Mouse (Mus musculus) liver, embryonic 15.5 days (tissue): ENCODE measurements around the gene Plxnd1. TPM values are rescaled to one million over a fixed set of nuclear protein-coding genes. Genes with fewer than 3 reads are reported as not detected.

ENCODE experiments used
- ATAC-seq: fragments of 200-750 bp; cut with Nextera tagmentation; 2 replicates; pipeline ENCODE4 v1.8.0; 2017; ENCODE audit warnings: moderate number of reproducible peaks, mild to moderate bottlenecking, moderate library complexity; ENCODE audit not compliant: insufficient read depth
- H3K27ac ChIP-seq: fragments of 300-500 bp; sonication (generic); replicated peaks from 2 replicates; pipeline ENCODE4 v1.5.1; 2015; ENCODE audit warnings: mild to moderate bottlenecking, inconsistent platforms
- H3K27me3 ChIP-seq: fragments of 300-500 bp; sonication (generic); 2 replicates; pipeline ENCODE4 v1.6.1; 2015; ENCODE audit warnings: mild to moderate bottlenecking, inconsistent platforms
- H3K36me3 ChIP-seq: fragments of 300-500 bp; sonication (generic); replicated peaks from 2 replicates; pipeline ENCODE4 v1.6.1; 2015; ENCODE audit warnings: moderate library complexity, mild to moderate bottlenecking, inconsistent platforms
- H3K4me1 ChIP-seq: fragments of 300-500 bp; sonication (generic); replicated peaks from 2 replicates; pipeline ENCODE4 v1.6.1; 2015; ENCODE audit warnings: inconsistent platforms
- H3K4me2 ChIP-seq: fragments of 300-500 bp; sonication (generic); 2 replicates; pipeline ENCODE4 v1.6.1; 2015; ENCODE audit warnings: moderate library complexity, mild to moderate bottlenecking, inconsistent platforms
- H3K4me3 ChIP-seq: fragments of 300-500 bp; sonication (generic); replicated peaks from 2 replicates; pipeline ENCODE4 v1.5.1; 2015; ENCODE audit warnings: mild to moderate bottlenecking, inconsistent platforms
- H3K9ac ChIP-seq: fragments of 300-500 bp; sonication (generic); 2 replicates; pipeline ENCODE4 v1.6.1; 2015; ENCODE audit warnings: moderate library complexity, mild to moderate bottlenecking, inconsistent platforms
- H3K9me3 ChIP-seq: fragments of 300-500 bp; sonication (generic); replicated peaks from 2 replicates; pipeline ENCODE4 v1.6.1; 2016; ENCODE audit warnings: inconsistent platforms
- WGBS: fragments of 180-500 bp; shearing (Covaris S2); methylation state at CpG from one replicate; pipeline ENCODE4 v1.1.7; 2015; ENCODE audit warnings: mixed read lengths; ENCODE audit not compliant: insufficient replicate concordance; 5-methylcytosine and 5-hydroxymethylcytosine counted together
- polyA plus RNA-seq: library from polyadenylated mRNA; unstranded; fragments of >200 nt; fragmentation: Nextera tagmentation; extraction: Ambion mirVana; gene quantifications from 2 replicates; pipeline ENCODE4 v1.2.1, GENCODE M21; 2015

Gene Plxnd1
- polyA plus RNA-seq, 1 experiment from 2014 or later = 8.1 TPM

GRCm38 (mm10) chr6:115938011-115938410 is 56.8 kb downstream of the Plxnd1 start:
- Histone ChIP-seq H3K4me2 (no peak overlapping the region), H3K9me3 (no peaks in the 10 kb centered on the region), H3K4me3 (no peak overlapping the region), H3K36me3 (no peaks in the 10 kb centered on the region), H3K9ac (no peak overlapping the region), H3K27me3 (no peaks in the 10 kb centered on the region), H3K4me1 (peaks cover 16% of the 10 kb centered on the region; the same call in 1 of the 2 replicates), H3K27ac (no peak overlapping the region)
- ATAC-seq = no peak
- 66% methylated on average over 2 of the region's 2 CpGs for whole genome bisulfite sequencing

- Histone ChIP-seq H3K27ac (no peak overlapping the region), H3K4me1 (0 out of 2 replicates have a peak, but pooled peaks cover under 1% of the 10 kb centered on the region), H3K36me3 (no peaks in the 10 kb centered on the region), H3K9ac (no peak overlapping the region), H3K27me3 (no peaks in the 10 kb centered on the region), H3K4me2 (no peak overlapping the region), H3K9me3 (no peaks in the 10 kb centered on the region), H3K4me3 (no peak overlapping the region)
- 58% methylated on average over 8 of the region's 8 CpGs for WGBS
- no peak for ATAC-seq
Measured at GRCm38 (mm10) chr6:115935544-115935943, 59.3 kb downstream of the Plxnd1 start.

DNA sequence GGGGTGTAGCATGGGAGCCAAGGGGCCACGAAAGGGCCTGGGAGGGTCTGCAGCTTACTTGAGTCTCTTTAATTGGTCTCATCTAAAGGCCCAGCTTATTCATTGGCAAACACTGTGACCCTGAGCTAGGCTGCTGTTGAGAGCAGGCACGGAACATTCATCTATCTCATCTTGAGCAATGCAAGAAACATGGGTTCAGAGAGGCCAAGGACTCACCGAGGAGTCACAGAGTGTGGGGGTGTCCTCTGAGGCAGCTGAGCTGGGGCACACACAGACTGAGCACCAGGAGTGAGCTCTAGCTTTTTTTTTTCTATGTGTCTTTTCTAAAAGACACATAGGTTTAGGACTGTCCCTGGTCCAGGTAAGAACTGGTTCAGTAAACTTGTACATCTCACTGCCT is 62.4 kb downstream of the Plxnd1 start:
- WGBS = 74% methylated on average over 3 of the region's 3 CpGs
- H3K36me3 ChIP-seq = no peaks in the 10 kb centered on the region
- H3K4me2 ChIP-seq = no peak overlapping the region

GRCm38 (mm10) chr6:115931639-115932038 is 63.2 kb downstream of the Plxnd1 start, which contains the start of gene Rho:
Rho (plus strand) TSS chr6:115931748.
- 80% methylated on average over 14 of the region's 14 CpGs for WGBS
- Histone ChIP-seq H3K9ac (no peak within 1 kb of the TSS), H3K4me2 (no peak within 1 kb of the TSS), H3K9me3 (no peaks in the 10 kb centered on the region), H3K27me3 (no peaks in the 10 kb centered on the region), H3K27ac (no peak within 1 kb of the TSS), H3K36me3 (no peaks in the 10 kb centered on the region), H3K4me1 (no peaks in the 10 kb centered on the region), H3K4me3 (no peak within 1 kb of the TSS)
- ATAC-seq = no peak

More for the DNA sequence above, 62.4 kb downstream of the Plxnd1 start:
- no peak for ATAC-seq
- Histone ChIP-seq H3K9ac (no peak overlapping the region), H3K9me3 (no peaks in the 10 kb centered on the region), H3K27me3 (no peaks in the 10 kb centered on the region), H3K4me3 (no peak overlapping the region), H3K27ac (no peak overlapping the region), H3K4me1 (no peaks in the 10 kb centered on the region)

DNA sequence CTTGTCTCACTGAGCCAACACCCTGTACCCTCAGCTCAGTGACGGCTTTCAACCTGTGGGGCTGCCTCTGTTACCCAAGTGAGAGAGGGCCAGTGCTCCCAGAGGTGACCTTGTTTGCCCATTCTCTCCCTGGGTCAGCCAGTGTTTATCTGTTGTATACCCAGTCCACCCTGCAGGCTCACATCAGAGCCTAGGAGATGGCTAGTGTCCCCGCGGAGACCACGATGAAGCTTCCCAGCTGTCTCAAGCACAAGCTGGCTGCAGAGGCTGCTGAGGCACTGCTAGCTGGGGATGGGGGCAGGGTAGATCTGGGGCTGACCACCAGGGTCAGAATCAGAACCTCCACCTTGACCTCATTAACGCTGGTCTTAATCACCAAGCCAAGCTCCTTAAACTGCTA is 64.8 kb downstream of the Plxnd1 start:
- H3K9me3 ChIP-seq = no peaks in the 10 kb centered on the region
- no peak overlapping the region for H3K9ac ChIP-seq
- no peaks in the 10 kb centered on the region for H3K36me3 ChIP-seq
- H3K4me3 ChIP-seq = no peak overlapping the region
- no peaks in the 10 kb centered on the region for H3K4me1 ChIP-seq
- whole genome bisulfite sequencing = 63% methylated on average over 5 of the region's 5 CpGs
- H3K27ac ChIP-seq = no peak overlapping the region
- H3K27me3 ChIP-seq = no peaks in the 10 kb centered on the region
- no peak overlapping the region for H3K4me2 ChIP-seq
- ATAC-seq = no peak

- no peak overlapping the region for H3K9ac ChIP-seq
- 67% methylated on average over 10 of the region's 10 CpGs for WGBS
- H3K27me3 ChIP-seq = no peaks in the 10 kb centered on the region
- ATAC-seq = no peak
- H3K36me3 ChIP-seq = no peaks in the 10 kb centered on the region
- no peak overlapping the region for H3K4me3 ChIP-seq
- no peaks in the 10 kb centered on the region for H3K9me3 ChIP-seq
- no peak overlapping the region for H3K27ac ChIP-seq
- H3K4me2 ChIP-seq = no peak overlapping the region
- H3K4me1 ChIP-seq = no peaks in the 10 kb centered on the region
Measured at GRCm38 (mm10) chr6:115927292-115928242, 67.2 kb downstream of the Plxnd1 start.

- no peak for ATAC-seq
- H3K9ac ChIP-seq = no peak overlapping the region
- H3K27me3 ChIP-seq = no peaks in the 10 kb centered on the region
- WGBS = 75% methylated on average over 10 of the region's 10 CpGs
- no peaks in the 10 kb centered on the region for H3K4me1 ChIP-seq
- no peaks in the 10 kb centered on the region for H3K36me3 ChIP-seq
- no peaks in the 10 kb centered on the region for H3K9me3 ChIP-seq
- H3K4me2 ChIP-seq = no peak overlapping the region
- no peak overlapping the region for H3K4me3 ChIP-seq
- no peak overlapping the region for H3K27ac ChIP-seq
Measured at GRCm38 (mm10) chr6:115926416-115926815, 68.4 kb downstream of the Plxnd1 start.

- no peak for ATAC-seq
- Histone ChIP-seq H3K27ac (no peak overlapping the region), H3K4me2 (no peak overlapping the region), H3K27me3 (no peaks in the 10 kb centered on the region), H3K9ac (no peak overlapping the region), H3K36me3 (no peaks in the 10 kb centered on the region), H3K4me3 (no peak overlapping the region), H3K4me1 (no peaks in the 10 kb centered on the region), H3K9me3 (no peaks in the 10 kb centered on the region)
- WGBS = 46% methylated on average over 6 of the region's 6 CpGs
Measured at GRCm38 (mm10) chr6:115924829-115925228, 70.0 kb downstream of the Plxnd1 start.

GRCm38 (mm10) chr6:115919876-115920275 is 74.9 kb downstream of the Plxnd1 start:
- 69% methylated on average over 5 of the region's 5 CpGs for WGBS
- ATAC-seq = no peak

GRCm38 (mm10) chr6:115918615-115919014 is 76.2 kb downstream of the Plxnd1 start:
- no peak overlapping the region for H3K4me3 ChIP-seq
- no peak overlapping the region for H3K27ac ChIP-seq
- ATAC-seq = no peak; the same call in 1 of the 2 replicates
- no peaks in the 10 kb centered on the region for H3K9me3 ChIP-seq
- WGBS = 52% methylated on average over 1 of the region's 1 CpGs
- H3K4me1 ChIP-seq = 0 out of 2 replicates have a peak, but pooled peaks cover 9% of the 10 kb centered on the region
- no peak overlapping the region for H3K4me2 ChIP-seq
- H3K27me3 ChIP-seq = no peaks in the 10 kb centered on the region
- H3K9ac ChIP-seq = no peak overlapping the region
- H3K36me3 ChIP-seq = no peaks in the 10 kb centered on the region

More at GRCm38 (mm10) chr6:115919876-115920275, 74.9 kb downstream of the Plxnd1 start:
- Histone ChIP-seq H3K27ac (no peak overlapping the region), H3K9me3 (no peaks in the 10 kb centered on the region), H3K4me1 (0 out of 2 replicates have a peak, but pooled peaks cover 9% of the 10 kb centered on the region), H3K27me3 (no peaks in the 10 kb centered on the region), H3K9ac (no peak overlapping the region), H3K36me3 (no peaks in the 10 kb centered on the region), H3K4me2 (no peak overlapping the region), H3K4me3 (no peak overlapping the region)

DNA sequence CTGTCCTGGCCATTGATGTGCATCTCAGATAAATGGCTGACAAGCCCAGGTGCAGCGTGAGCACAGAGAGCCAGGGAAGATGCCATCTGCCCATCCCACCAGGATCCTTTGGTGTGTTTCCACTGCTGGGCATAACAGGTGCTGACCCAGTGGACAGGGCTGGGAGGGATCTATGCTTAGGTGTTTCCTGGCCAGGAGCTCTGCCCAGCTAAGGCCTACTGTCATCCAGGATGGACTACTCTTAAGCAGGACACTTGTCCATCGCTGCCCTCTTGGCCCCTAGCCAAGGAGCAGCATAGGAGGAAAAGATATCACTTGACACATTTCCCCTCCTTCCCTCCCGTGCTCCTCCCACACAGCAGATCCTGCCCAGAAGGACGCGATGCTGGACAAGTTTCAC is 78.2 kb downstream of the Plxnd1 start:
- Histone ChIP-seq H3K9me3 (no peaks in the 10 kb centered on the region), H3K4me2 (no peak overlapping the region), H3K27ac (no peak overlapping the region), H3K9ac (no peak overlapping the region), H3K27me3 (no peaks in the 10 kb centered on the region), H3K36me3 (no peaks in the 10 kb centered on the region), H3K4me1 (0 out of 2 replicates have a peak, but pooled peaks cover 9% of the 10 kb centered on the region), H3K4me3 (no peak overlapping the region)
- no peak for ATAC-seq
- WGBS = 67% methylated on average over 5 of the region's 5 CpGs
